Mouse (Mus musculus): ENCODE data around the gene Gm21985. TPM values are rescaled to one million over a fixed set of nuclear protein-coding genes. Genes with fewer than 3 reads are reported as not detected.

Gene Gm21985
- not detected for polyA plus RNA-seq (2017; shearing (Covaris generic))

DNA sequence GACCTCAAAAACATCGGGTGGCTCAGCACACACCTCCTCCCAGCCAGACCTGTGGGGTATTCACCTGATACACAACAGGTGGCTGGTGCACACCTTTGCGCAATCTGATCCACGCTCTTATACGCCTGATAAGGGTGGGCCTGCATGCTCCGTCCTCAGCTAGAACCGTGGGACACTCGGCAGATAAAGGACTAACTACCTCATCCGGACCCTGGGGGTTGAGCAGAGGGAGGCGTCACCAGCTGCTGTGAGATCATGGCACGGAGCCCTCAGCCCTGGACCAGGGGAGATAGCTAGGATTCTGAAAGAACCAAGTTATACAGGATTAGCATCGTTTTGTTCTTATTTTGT is at the start of gene Gm21985:
Gene Gm21985, plus strand, starts transcription at position 73 of the 351 bp plus-strand sequence.
- ATAC-seq: peak; percentile 19

GRCm38 (mm10) chr2:112217614-112218013 is 48.5 kb upstream of the Gm21985 start:
- ATAC-seq: no peak

DNA sequence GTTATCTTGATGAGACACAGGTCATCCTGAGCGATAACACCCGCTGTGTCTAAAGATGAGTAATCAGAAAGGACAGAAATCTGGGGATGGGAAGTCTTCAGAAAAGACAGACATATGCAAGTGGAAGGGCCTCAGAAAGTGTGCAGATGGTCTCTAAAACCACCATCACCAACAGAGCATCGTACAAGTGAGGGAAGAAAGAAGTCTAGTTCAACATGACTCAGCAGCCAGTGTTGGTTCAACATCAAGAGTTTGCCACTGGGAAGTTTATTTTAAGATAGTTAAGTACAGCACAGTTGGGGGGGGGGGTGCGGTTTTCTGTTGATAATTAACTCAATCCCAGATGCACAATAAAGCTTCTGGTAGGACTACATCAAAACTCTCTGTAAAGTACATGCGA is 45.2 kb upstream of the Gm21985 start:
- no peak for ATAC-seq

GRCm38 (mm10) chr2:112222607-112223006 is 43.5 kb upstream of the Gm21985 start:
- peak; percentile 81 for ATAC-seq

DNA sequence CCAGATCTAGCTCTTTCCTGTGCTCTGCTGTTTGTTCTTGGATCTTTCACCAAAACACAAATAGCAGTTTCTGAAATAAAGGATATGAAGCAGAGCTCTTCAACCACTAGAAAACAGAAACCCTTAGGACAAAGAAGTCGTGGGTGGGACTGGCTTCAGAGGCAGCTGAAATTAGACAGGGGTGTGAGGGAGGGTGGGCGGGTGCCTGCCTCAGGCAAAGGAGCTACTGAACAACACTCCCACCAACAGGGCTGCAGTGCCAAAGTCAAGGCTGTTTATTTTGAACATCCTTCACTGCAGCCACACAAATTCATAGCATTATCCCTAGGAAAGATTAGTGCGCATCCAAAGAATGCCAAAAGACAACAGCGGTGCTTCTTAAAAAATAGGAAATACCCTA is 41.8 kb upstream of the Gm21985 start:
- ATAC-seq: no peak

- no peak for ATAC-seq
Measured at GRCm38 (mm10) chr2:112232623-112233022, 33.5 kb upstream of the Gm21985 start.

DNA sequence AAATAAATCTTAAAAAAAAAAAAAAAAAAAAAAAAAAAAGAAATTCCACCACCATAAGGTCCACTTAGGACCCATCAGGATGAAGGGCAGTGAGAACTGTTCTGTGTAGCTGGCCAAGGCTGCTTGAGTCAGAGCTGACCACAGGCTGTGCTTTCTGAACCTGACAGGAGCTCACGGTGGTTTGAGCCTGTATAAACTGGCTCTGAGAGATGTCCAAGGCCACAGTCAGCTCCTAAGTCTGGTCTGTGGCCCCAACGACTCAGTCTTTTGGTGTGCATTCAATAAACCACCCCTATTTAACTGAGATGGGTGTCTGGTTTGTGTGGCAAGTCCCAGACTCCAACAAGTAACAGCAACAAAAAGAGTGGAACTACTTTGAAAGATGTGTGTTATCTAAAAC is 29.5 kb upstream of the Gm21985 start:
- ATAC-seq: no peak

DNA sequence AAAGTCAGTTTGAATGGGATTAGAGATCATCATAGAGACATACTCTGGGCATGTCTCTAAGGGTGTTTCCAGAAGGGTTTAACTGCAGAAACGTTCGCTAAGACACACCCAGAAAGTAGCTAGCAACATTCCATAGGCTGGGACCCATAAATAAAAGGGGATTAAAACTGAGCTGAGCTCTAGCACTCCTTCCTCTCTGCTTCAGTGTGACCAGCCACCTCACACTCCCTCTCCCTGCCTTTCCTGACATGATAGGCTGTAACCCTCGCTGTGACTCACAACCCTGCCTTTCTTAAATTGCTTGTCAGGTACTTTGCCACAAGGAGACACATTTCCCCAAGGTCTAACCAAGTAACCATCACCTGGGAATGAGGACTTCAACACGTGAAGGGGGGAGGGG is 28.1 kb upstream of the Gm21985 start:
- ATAC-seq: no peak

DNA sequence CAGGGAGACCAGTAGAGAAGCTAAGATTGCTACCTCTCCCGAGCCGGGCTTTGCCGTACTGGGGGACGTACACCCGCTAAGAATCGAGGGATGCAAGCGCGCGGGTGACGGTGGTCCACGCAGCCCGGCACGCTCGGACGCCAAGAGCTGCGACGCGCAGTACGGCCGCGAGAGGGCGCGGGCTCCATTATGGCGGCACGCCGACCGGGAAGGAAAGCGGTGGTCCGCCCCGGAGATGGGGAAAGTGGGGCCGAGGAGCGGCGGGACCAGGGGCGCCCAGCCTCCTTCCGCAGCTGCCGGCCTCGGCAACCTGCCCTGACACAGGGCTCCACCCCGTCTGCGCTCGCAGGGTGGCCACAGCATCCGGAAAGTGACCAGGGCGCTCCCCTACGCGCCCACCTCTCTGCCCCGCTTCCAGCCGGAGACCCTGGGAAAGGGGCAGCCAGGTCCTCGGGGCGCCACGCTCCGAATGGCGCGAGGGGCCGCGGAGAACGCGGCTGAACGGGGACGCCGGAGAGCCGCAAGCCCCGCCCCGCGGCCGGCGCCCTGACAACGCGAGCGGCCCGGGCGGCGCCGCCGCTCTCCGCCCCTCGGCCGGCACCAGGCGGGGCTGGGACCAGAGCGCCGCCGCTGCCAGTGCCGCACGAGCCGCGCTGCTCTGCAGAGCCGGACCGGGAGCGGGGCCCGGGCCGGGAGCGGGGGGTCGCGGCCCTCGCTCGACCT is 26.7 kb upstream of the Gm21985 start, which contains the start of gene Lpcat4:
Gene Lpcat4, plus strand, starts transcription at position 257 of the 723 bp plus-strand sequence.
- ATAC-seq: peak; percentile 77

GRCm38 (mm10) chr2:112239935-112240721 is 26.0 kb upstream of the Gm21985 start:
- peak; percentile 54 for ATAC-seq

- no peak for ATAC-seq
Measured at GRCm38 (mm10) chr2:112241787-112242186, 24.3 kb upstream of the Gm21985 start.

- no peak for ATAC-seq
Measured at GRCm38 (mm10) chr2:112245307-112245706, 20.8 kb upstream of the Gm21985 start.

GRCm38 (mm10) chr2:112246193-112246592 is 19.9 kb upstream of the Gm21985 start:
- no peak for ATAC-seq

DNA sequence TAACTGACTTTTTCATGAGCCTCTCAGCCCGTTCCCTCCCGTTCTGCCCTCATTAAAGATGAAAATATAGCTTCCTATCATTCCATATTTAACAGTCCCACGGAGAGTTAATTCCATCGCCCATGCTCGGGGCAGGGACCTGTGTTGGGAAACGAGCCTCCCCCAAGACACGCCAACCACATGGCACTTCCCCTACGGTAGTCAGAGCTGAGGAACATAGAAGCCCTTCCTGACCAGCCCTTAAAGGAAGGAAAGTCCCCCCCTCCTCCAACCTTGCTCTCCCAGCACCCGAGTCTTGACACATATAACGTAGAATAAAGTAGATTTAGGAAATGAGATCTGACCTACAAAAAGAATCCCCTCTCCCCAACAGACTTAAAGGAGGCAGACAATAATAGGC is 18.8 kb upstream of the Gm21985 start:
- ATAC-seq: no peak

DNA sequence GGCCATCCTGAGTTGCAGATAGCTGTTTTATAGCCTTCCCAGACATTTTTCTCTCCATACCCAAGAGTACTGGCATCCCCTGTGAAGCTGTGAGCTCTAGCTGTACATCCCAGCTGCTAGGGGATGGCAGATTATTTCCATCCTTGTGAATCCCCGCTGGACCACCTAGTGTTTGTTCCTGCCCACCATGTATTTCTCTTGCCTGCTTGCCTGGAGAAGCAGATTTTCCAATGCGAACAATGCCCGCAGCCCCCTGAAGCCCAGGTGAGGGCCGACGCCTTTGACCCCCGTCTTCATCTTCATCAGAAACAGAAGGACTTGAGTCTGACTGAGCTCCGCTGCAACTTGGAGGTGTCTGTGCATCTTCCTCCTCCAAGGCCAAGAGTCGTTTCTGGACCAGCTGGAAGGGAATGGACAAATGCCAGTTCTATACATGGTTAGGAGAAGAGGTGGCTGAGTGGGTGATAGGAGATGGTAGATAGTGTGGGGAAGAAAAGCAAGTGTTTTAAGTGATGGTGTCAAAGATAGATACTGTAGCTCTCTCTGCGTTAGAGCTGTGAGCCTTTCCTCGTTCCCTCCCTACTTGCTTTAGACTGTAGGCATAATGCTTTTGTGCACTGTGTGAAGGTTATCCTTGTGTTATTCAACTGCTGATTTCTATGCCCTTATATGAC is 16.2 kb upstream of the Gm21985 start:
- no peak for ATAC-seq

- ATAC-seq: peak; percentile 76
Measured at GRCm38 (mm10) chr2:112254675-112255515, 11.2 kb upstream of the Gm21985 start.

- peak; percentile 17 for ATAC-seq
Measured at GRCm38 (mm10) chr2:112259241-112259962, 6.7 kb upstream of the Gm21985 start, which contains the start of gene Nutm1. Nutm1 (minus strand) TSS chr2:112259291.

GRCm38 (mm10) chr2:112261748-112262653 is 4.1 kb upstream of the Gm21985 start, which contains the start of gene Nop10:
Nop10 (plus strand) TSS chr2:112261926.
- ATAC-seq: peak; percentile 63

DNA sequence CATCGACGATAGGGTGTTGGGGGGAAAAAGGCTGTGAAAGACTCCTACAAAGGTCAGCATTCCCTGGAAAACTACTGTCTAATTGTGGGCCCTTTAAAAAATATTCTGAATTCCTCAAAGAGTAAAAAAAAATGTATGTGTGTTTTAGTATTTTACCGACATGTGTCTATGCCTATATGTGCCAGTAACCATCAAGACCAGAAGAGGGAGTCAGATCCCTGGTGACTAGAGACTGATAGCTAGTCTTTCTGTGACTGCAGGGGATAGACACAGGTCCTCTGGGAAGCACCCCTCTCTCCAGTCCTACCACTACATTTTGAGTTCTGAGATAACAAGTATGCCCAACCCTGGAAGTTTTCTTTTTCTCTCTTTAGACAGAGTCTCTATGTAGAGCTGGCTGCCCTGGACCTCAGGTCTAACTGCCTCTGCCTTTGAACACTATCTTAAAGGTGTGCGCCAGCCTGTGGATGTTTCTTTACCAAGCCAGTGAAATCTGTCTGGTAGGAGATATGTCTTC is 3.3 kb upstream of the Gm21985 start:
- no peak for ATAC-seq

DNA sequence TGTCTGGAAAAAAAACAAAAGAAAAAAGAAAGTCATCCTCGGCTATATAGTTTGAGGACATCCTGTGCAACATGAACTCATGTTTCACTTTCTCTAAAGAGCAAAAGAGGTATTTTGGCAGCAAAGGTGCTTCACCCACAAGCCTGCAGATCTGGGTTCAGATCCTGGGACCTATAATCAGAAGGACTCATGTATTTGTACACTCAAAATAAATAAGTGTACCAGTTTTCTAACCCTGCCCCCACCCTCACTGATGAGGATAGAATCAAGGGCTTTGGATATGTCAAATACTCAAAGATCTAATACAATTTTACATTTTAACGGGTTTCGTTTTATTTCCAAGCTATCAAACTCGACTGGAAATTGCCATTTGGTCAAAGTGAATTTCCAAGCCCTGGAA is 1.8 kb upstream of the Gm21985 start:
- no peak for ATAC-seq

All from CD4-positive, CD25-positive, alpha-beta regulatory T cell, adult 4 months (primary cell).